Mouse (Mus musculus) bone marrow, adult 2 months (tissue): ENCODE measurements at regions not wholly inside any gene's neighbourhood (a gene's known extent, or its start where the extent isn't known, plus 50 kb on each side); places are given as distances from the start of the nearest gene placed in this dataset.

ENCODE experiments used
- CTCF ChIP-seq: fragments of 200-500 bp; IDR thresholded peaks from 2 replicates; pipeline ENCODE4 v1.5.1; 2011; ENCODE audit warnings: low read length, control low read depth; ENCODE audit not compliant: control insufficient read depth, insufficient read depth
- POLR2A ChIP-seq: fragments of 200-500 bp; IDR thresholded peaks from 2 replicates; pipeline ENCODE4 v1.6.1; 2011; ENCODE audit warnings: low read depth, mild to moderate bottlenecking, control low read depth, low read length, borderline replicate concordance; ENCODE audit not compliant: control insufficient read depth

GRCm38 (mm10) chr13:47917370-47917769, 343.7 kb upstream of the Id4 start:
- TF ChIP-seq POLR2A = no peak
- TF ChIP-seq CTCF = no peak
